Mouse (Mus musculus) stomach, postnatal 0 days (tissue): ENCODE results near the gene Dnaic2. TPM values are rescaled to one million over a fixed set of nuclear protein-coding genes. Genes with fewer than 3 reads are reported as not detected.

Source experiments
- ATAC-seq: fragments of 200-750 bp; cut with Nextera tagmentation; 2 replicates; pipeline ENCODE4 v1.8.0; 2017; ENCODE audit not compliant: low FRiP score, low TSS enrichment
- DNase-seq: peaks from one replicate; pipeline ENCODE4 v3.0.0-alpha.2; 2016; ENCODE audit warnings: low spot score
- H3K27ac ChIP-seq: fragments of 300-500 bp; sonication (generic); replicated peaks from 2 replicates; pipeline ENCODE4 v1.5.1; 2014; ENCODE audit warnings: mild to moderate bottlenecking, control low read depth
- H3K27me3 ChIP-seq: fragments of 300-500 bp; sonication (generic); 2 replicates; pipeline ENCODE4 v1.6.1; 2014; ENCODE audit warnings: low read length; ENCODE audit not compliant: control insufficient read depth, insufficient read depth
- H3K36me3 ChIP-seq: fragments of 300-500 bp; sonication (generic); 2 replicates; pipeline ENCODE4 v1.6.1; 2014; ENCODE audit warnings: low read length, mixed read lengths; ENCODE audit not compliant: control insufficient read depth, insufficient read depth
- H3K4me1 ChIP-seq: fragments of 300-500 bp; sonication (generic); replicated peaks from 2 replicates; pipeline ENCODE4 v1.6.1; 2014; ENCODE audit warnings: antibody characterized with exemption; ENCODE audit not compliant: control insufficient read depth, insufficient read depth
- H3K4me2 ChIP-seq: fragments of 300-500 bp; sonication (generic); replicated peaks from 2 replicates; pipeline ENCODE4 v1.6.1; 2014; ENCODE audit warnings: low read depth, mild to moderate bottlenecking, control low read depth, moderate library complexity
- H3K4me3 ChIP-seq: fragments of 300-500 bp; sonication (generic); 2 replicates; pipeline ENCODE4 v1.5.1; 2014; ENCODE audit warnings: low read depth, low read length, control low read depth
- H3K9ac ChIP-seq: fragments of 300-500 bp; sonication (generic); 2 replicates; pipeline ENCODE4 v1.6.1; 2014; ENCODE audit warnings: mild to moderate bottlenecking, low read length, control low read depth, mixed read lengths
- H3K9me3 ChIP-seq: fragments of 300-500 bp; sonication (generic); 2 replicates; pipeline ENCODE4 v1.6.1; 2016; ENCODE audit warnings: low read length; ENCODE audit not compliant: control insufficient read depth
- CTCF ChIP-seq: IDR thresholded peaks from 2 replicates; pipeline ENCODE4 v1.5.1; 2016; ENCODE audit warnings: antibody characterized with exemption, low read depth, mild to moderate bottlenecking, moderate library complexity
- EP300 ChIP-seq: optimal IDR thresholded peaks from 2 replicates; pipeline ENCODE3; 2016; ENCODE audit warnings: antibody characterized with exemption
- WGBS: fragments of 180-500 bp; shearing (Covaris S2); extraction: QIAGEN DNeasy Blood & Tissue Kit; methylation state at CpG from one replicate; pipeline ENCODE4 v1.1.7; 2014; 5-methylcytosine and 5-hydroxymethylcytosine counted together
- polyA plus RNA-seq: library from polyadenylated mRNA; unstranded; fragments of >200 nt; fragmentation: Nextera tagmentation; extraction: Ambion mirVana; gene quantifications from 2 replicates; pipeline ENCODE4 v1.2.1, GENCODE M21; 2015

The Dnaic2 gene
- polyA plus RNA-seq, 1 experiment from 2014 or later, result 0.35 TPM

GRCm38 (mm10) chr11:114790841-114791240, 63.6 kb downstream of the Dnaic2 start:
- TF ChIP-seq EP300 (no peak), CTCF (peak; percentile 36)
- H3K4me1 ChIP-seq, result no peaks in the 10 kb centered on the region; the same call in 1 of the 2 replicates
- ATAC-seq, result no peak
- no peak for DNase-seq
- H3K27ac ChIP-seq, result no peak overlapping the region
- H3K27me3 ChIP-seq, result peaks cover 11% of the 10 kb centered on the region
- H3K36me3 ChIP-seq, result no peaks in the 10 kb centered on the region
- no peak overlapping the region for H3K4me2 ChIP-seq
- H3K4me3 ChIP-seq, result no peak overlapping the region
- WGBS, result 32% methylated on average over 4 of the region's 4 CpGs
- H3K9ac ChIP-seq, result no peak overlapping the region
- H3K9me3 ChIP-seq, result no peaks in the 10 kb centered on the region

GRCm38 (mm10) chr11:114791351-114791889, 64.2 kb downstream of the Dnaic2 start:
- H3K27me3 ChIP-seq, result peaks cover 11% of the 10 kb centered on the region
- no peak overlapping the region for H3K27ac ChIP-seq
- no peaks in the 10 kb centered on the region for H3K9me3 ChIP-seq
- peak overlapping the region; percentile 18; the same call in 1 of the 2 replicates for H3K9ac ChIP-seq
- H3K4me1 ChIP-seq, result no peaks in the 10 kb centered on the region; the same call in 1 of the 2 replicates
- no peak for TF ChIP-seq CTCF
- ATAC-seq (no peak), DNase-seq (no peak)
- H3K4me2 ChIP-seq, result peak overlapping the region; percentile 69
- no peaks in the 10 kb centered on the region for H3K36me3 ChIP-seq
- peak overlapping the region; percentile 36 for H3K4me3 ChIP-seq
- WGBS, result 3% methylated on average over 50 of the region's 50 CpGs

GRCm38 (mm10) chr11:114791891-114792411, 64.7 kb downstream of the Dnaic2 start:
- no peak overlapping the region for H3K27ac ChIP-seq
- H3K9me3 ChIP-seq, result no peaks in the 10 kb centered on the region
- H3K27me3 ChIP-seq, result peaks cover 11% of the 10 kb centered on the region
- DNase-seq (peak; percentile 28), ATAC-seq (no peak)
- H3K36me3 ChIP-seq, result no peaks in the 10 kb centered on the region
- peak overlapping the region; percentile 18; the same call in 1 of the 2 replicates for H3K9ac ChIP-seq
- peak overlapping the region; percentile 69 for H3K4me2 ChIP-seq
- peak overlapping the region; percentile 36 for H3K4me3 ChIP-seq
- TF ChIP-seq EP300 (no peak), CTCF (no peak)
- no peaks in the 10 kb centered on the region; the same call in 1 of the 2 replicates for H3K4me1 ChIP-seq
- WGBS, result under 1% methylated on average over 57 of the region's 59 CpGs

GRCm38 (mm10) chr11:114792931-114793494, 65.8 kb downstream of the Dnaic2 start:
- Histone ChIP-seq H3K4me2 (no peak overlapping the region), H3K27ac (no peak overlapping the region), H3K4me3 (no peak overlapping the region), H3K9ac (no peak overlapping the region), H3K4me1 (no peaks in the 10 kb centered on the region; the same call in 1 of the 2 replicates), H3K9me3 (no peaks in the 10 kb centered on the region), H3K36me3 (no peaks in the 10 kb centered on the region), H3K27me3 (peaks cover 11% of the 10 kb centered on the region)
- ATAC-seq (no peak), DNase-seq (no peak)
- TF ChIP-seq EP300 (no peak), CTCF (no peak)
- WGBS, result 67% methylated on average over 5 of the region's 5 CpGs

DNA sequence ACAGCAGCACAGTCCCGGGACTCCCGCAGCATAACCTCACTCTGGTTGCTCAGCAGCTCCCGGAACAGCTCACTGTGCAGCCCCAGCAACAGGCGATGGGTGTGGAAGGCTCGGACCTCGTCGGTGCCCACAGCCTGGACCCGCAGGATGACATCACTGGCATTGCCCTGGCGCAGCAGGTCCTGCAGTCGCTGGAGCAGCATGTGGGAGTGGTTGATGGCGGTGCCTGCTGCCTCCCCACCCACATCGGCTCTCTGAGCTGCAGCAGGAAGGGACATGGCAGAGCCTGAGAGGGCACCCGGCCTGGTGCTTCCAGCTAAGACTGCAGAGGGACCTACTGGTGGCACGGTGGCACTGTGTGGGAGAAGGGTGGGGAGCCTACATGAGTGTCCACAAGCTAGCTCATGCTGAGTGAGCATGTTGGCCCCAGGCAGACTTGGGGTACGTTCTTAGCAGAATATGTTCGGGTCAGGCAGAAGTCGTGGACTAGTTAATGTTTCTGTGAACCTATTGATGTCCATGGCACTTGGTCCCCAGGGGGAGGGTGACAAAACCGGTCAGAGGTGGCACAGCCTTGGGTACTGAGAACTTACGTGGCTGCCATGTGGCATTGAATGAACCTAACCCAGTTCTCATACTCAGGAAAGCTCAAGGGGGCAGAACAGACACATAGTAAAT, 66.8 kb downstream of the Dnaic2 start:
- WGBS, result 63% methylated on average over 19 of the region's 19 CpGs
- Histone ChIP-seq H3K4me3 (no peak overlapping the region), H3K9ac (no peak overlapping the region), H3K36me3 (no peaks in the 10 kb centered on the region), H3K27me3 (peaks cover 11% of the 10 kb centered on the region), H3K27ac (no peak overlapping the region), H3K4me1 (no peaks in the 10 kb centered on the region; the same call in 1 of the 2 replicates), H3K9me3 (no peaks in the 10 kb centered on the region), H3K4me2 (no peak overlapping the region)
- DNase-seq (peak; percentile 28), ATAC-seq (no peak)
- no peak for TF ChIP-seq EP300
- no peak for TF ChIP-seq CTCF
